Mouse (Mus musculus) spleen, adult 10 weeks (tissue): Measurements from ENCODE around the gene Ssu72. TPM values are rescaled to one million over a fixed set of nuclear protein-coding genes. Genes with fewer than 3 reads are reported as not detected.

Experiments used
- polyA plus RNA-seq: library from polyadenylated mRNA; stranded (reverse); fragments of 350-450 nt; fragmentation: Illumina TruSeq; extraction: RNeasy Lipid Tissue Mini Kit (QIAGEN cat#74804); gene quantifications from one replicate; pipeline ENCODE4 v1.2.3, GENCODE M21; 2015; ENCODE audit warnings: low replicate concordance; ENCODE audit not compliant: insufficient read depth

Gene Ssu72
- polyA plus RNA-seq = 94.7 TPM

GRCm38 (mm10) chr4:155704721-155705591 is at the start of gene Ssu72:
Gene Ssu72, plus strand, starts transcription at chr4:155704800.

GRCm38 (mm10) chr4:155668689-155669597 is 35.7 kb upstream of the Ssu72 start, which contains the start of gene Mib2:
Gene Mib2, minus strand, starts transcription at chr4:155669198.

GRCm38 (mm10) chr4:155694111-155694481 is 10.5 kb upstream of the Ssu72 start, which contains the start of gene Fndc10:
Gene Fndc10, plus strand, starts transcription at chr4:155694342.

GRCm38 (mm10) chr4:155734350-155734941 is 29.8 kb downstream of the Ssu72 start, which contains the start of gene Tmem240:
Gene Tmem240, plus strand, starts transcription at chr4:155734800.

GRCm38 (mm10) chr4:155760613-155761355 is 56.2 kb downstream of the Ssu72 start, which contains the start of gene Atad3a:
Gene Atad3a, minus strand, starts transcription at chr4:155761093.

GRCm38 (mm10) chr4:155774280-155774754 is 69.7 kb downstream of the Ssu72 start, which contains the start of gene Vwa1:
Gene Vwa1, minus strand, starts transcription at chr4:155774698.

Other genes with a start within 250 kb of the Ssu72 start
- gene Tmem52, start 235.7 kb upstream of the Ssu72 start, polyA plus RNA-seq = not detected
- 295 TPM for gene Gnb1, start 213.4 kb upstream of the Ssu72 start, polyA plus RNA-seq
- 93.5 TPM for gene Nadk, start 142.4 kb upstream of the Ssu72 start, polyA plus RNA-seq
- 17.5 TPM for gene Slc35e2, start 103.4 kb upstream of the Ssu72 start, polyA plus RNA-seq
- gene Cdk11b, start 79.9 kb upstream of the Ssu72 start, polyA plus RNA-seq = 181 TPM
- not detected for gene Gm10563, start 59.4 kb upstream of the Ssu72 start, polyA plus RNA-seq
- 16.7 TPM for gene Mmp23, start 51.4 kb upstream of the Ssu72 start, polyA plus RNA-seq
- 9.6 TPM for gene Mib2, start 35.6 kb upstream of the Ssu72 start, polyA plus RNA-seq
- gene Fndc10, start 10.5 kb upstream of the Ssu72 start, polyA plus RNA-seq = 2.5 TPM
- 0.23 TPM for gene Tmem240, start 30.0 kb downstream of the Ssu72 start, polyA plus RNA-seq
- 36.8 TPM for gene Atad3a, start 56.3 kb downstream of the Ssu72 start, polyA plus RNA-seq
- 4.0 TPM for gene Vwa1, start 69.9 kb downstream of the Ssu72 start, polyA plus RNA-seq
- 0.36 TPM for gene Tmem88b, start 81.1 kb downstream of the Ssu72 start, polyA plus RNA-seq
- not detected for gene Ankrd65, start 85.6 kb downstream of the Ssu72 start, polyA plus RNA-seq
- gene Mrpl20, start 98.1 kb downstream of the Ssu72 start, polyA plus RNA-seq = 90.9 TPM
- 184 TPM for gene Ccnl2, start 107.7 kb downstream of the Ssu72 start, polyA plus RNA-seq
- 43.8 TPM for gene Aurkaip1, start 126.5 kb downstream of the Ssu72 start, polyA plus RNA-seq
- gene Mxra8, start 134.9 kb downstream of the Ssu72 start, polyA plus RNA-seq = 84.4 TPM
- 13.7 TPM for gene Dvl1, start 142.6 kb downstream of the Ssu72 start, polyA plus RNA-seq
- 0.52 TPM for gene Tas1r3, start 158.6 kb downstream of the Ssu72 start, polyA plus RNA-seq
- 5.6 TPM for gene Cptp, start 164.6 kb downstream of the Ssu72 start, polyA plus RNA-seq
- gene Ints11, start 164.7 kb downstream of the Ssu72 start, polyA plus RNA-seq = 31.0 TPM
- gene Pusl1, start 187.0 kb downstream of the Ssu72 start, polyA plus RNA-seq = 12.9 TPM
- gene Acap3, start 187.0 kb downstream of the Ssu72 start, polyA plus RNA-seq = 11.1 TPM
- gene Ube2j2, start 239.0 kb downstream of the Ssu72 start, polyA plus RNA-seq = 75.5 TPM